Mouse (Mus musculus) kidney, postnatal 0 days (tissue): ENCODE measurements at regions not wholly inside any gene's neighbourhood (a gene's known extent, or its start where the extent isn't known, plus 50 kb on each side); places are given as distances from the start of the nearest gene placed in this dataset.

Experiments
- ATAC-seq: fragments of 200-750 bp; cut with Nextera tagmentation; replicated peaks from 2 replicates; pipeline ENCODE4 v1.8.0; 2017; ENCODE audit warnings: low read depth, moderate number of reproducible peaks, moderate TSS enrichment, moderate library complexity; ENCODE audit not compliant: low FRiP score
- DNase-seq: peaks from one replicate; pipeline ENCODE4 v3.0.0-alpha.2; 2016; ENCODE audit warnings: low spot score
- H3K27ac ChIP-seq: fragments of 300-500 bp; sonication (generic); 2 replicates; pipeline ENCODE4 v1.5.1; 2014; ENCODE audit warnings: mild to moderate bottlenecking
- H3K27me3 ChIP-seq: fragments of 300-500 bp; sonication (generic); 2 replicates; pipeline ENCODE4 v1.6.1; 2014; ENCODE audit warnings: low read length, mixed read lengths; ENCODE audit not compliant: insufficient read depth
- H3K36me3 ChIP-seq: fragments of 300-500 bp; sonication (generic); 2 replicates; pipeline ENCODE4 v1.6.1; 2014; ENCODE audit warnings: low read length, mixed read lengths; ENCODE audit not compliant: insufficient read depth
- H3K4me1 ChIP-seq: fragments of 300-500 bp; sonication (generic); replicated peaks from 2 replicates; pipeline ENCODE4 v1.6.1; 2014; ENCODE audit warnings: antibody characterized with exemption, low read length, mixed read lengths; ENCODE audit not compliant: insufficient read depth
- H3K4me2 ChIP-seq: fragments of 300-500 bp; sonication (generic); 2 replicates; pipeline ENCODE4 v1.6.1; 2014; ENCODE audit warnings: mild to moderate bottlenecking, low read length, moderate library complexity, mixed read lengths
- H3K4me3 ChIP-seq: fragments of 300-500 bp; sonication (generic); replicated peaks from 2 replicates; pipeline ENCODE4 v1.5.1; 2014; ENCODE audit warnings: low read depth, low read length
- H3K9ac ChIP-seq: fragments of 300-500 bp; sonication (generic); 2 replicates; pipeline ENCODE4 v1.6.1; 2014; ENCODE audit warnings: low read depth, low read length
- H3K9me3 ChIP-seq: fragments of 300-500 bp; sonication (generic); replicated peaks from 2 replicates; pipeline ENCODE4 v1.6.1; 2016; ENCODE audit warnings: low read length, inconsistent platforms, mixed read lengths
- CTCF ChIP-seq: IDR thresholded peaks from 2 replicates; pipeline ENCODE4 v1.5.1; 2016; ENCODE audit warnings: antibody characterized with exemption, low read depth, mild to moderate bottlenecking, moderate library complexity
- WGBS: fragments of 180-500 bp; shearing (Covaris S2); extraction: QIAGEN DNeasy Blood & Tissue Kit; methylation state at CpG from one replicate; pipeline ENCODE4 v1.1.7; 2014; 5-methylcytosine and 5-hydroxymethylcytosine counted together

- TF ChIP-seq CTCF, result no peak
- Histone ChIP-seq H3K27ac (no peak overlapping the region), H3K4me3 (no peak overlapping the region), H3K4me2 (no peak overlapping the region), H3K27me3 (no peaks in the 10 kb centered on the region), H3K9me3 (no peaks in the 10 kb centered on the region), H3K36me3 (no peaks in the 10 kb centered on the region), H3K9ac (no peak overlapping the region), H3K4me1 (no peaks in the 10 kb centered on the region)
- WGBS, result 32% methylated on average over 1 of the region's 1 CpGs
- no peak for DNase-seq
- ATAC-seq, result no peak
Observed at GRCm38 (mm10) chr16:12785828-12786227, 323.7 kb upstream of the Ercc4 start.

DNA sequence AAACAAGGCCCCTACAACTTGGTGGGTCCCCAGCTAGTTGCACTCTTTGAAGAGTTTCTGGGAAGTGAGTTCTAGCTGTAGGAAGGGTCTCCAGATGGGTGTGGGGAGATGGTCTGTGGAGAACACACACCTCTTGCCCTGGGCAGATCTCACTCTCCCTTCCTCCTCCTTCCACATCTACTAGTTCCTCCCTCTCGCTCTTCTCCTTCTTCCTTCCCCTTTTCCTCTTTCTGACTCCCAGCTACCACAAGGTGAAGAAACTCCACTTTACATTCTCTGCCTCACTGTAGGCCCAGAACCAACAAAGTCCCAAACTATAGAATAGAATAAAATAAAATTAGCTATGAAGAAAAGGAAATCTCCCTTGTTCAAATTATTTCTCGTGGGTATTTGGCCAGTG is 311.0 kb upstream of the Ercc4 start:
- TF ChIP-seq CTCF, result no peak
- H3K4me1 ChIP-seq, result no peaks in the 10 kb centered on the region
- H3K27ac ChIP-seq, result no peak overlapping the region
- H3K36me3 ChIP-seq, result no peaks in the 10 kb centered on the region
- no peak for ATAC-seq
- no peaks in the 10 kb centered on the region for H3K27me3 ChIP-seq
- no peaks in the 10 kb centered on the region for H3K9me3 ChIP-seq
- no peak overlapping the region for H3K4me2 ChIP-seq
- no peak overlapping the region for H3K4me3 ChIP-seq
- H3K9ac ChIP-seq, result no peak overlapping the region
- DNase-seq, result no peak
- 89% methylated on average over 2 of the region's 2 CpGs for WGBS

- no peaks in the 10 kb centered on the region for H3K36me3 ChIP-seq
- no peak overlapping the region for H3K4me2 ChIP-seq
- H3K9ac ChIP-seq, result no peak overlapping the region
- no peak overlapping the region for H3K4me3 ChIP-seq
- ATAC-seq, result no peak
- WGBS, result 62% methylated on average over 1 of the region's 1 CpGs
- no peak for TF ChIP-seq CTCF
- no peak for DNase-seq
- no peaks in the 10 kb centered on the region for H3K9me3 ChIP-seq
- H3K27ac ChIP-seq, result no peak overlapping the region
- no peaks in the 10 kb centered on the region for H3K4me1 ChIP-seq
- no peaks in the 10 kb centered on the region for H3K27me3 ChIP-seq
Observed at GRCm38 (mm10) chr16:12800181-12800580, 309.3 kb upstream of the Ercc4 start.

GRCm38 (mm10) chr16:12802651-12803050 is 306.8 kb upstream of the Ercc4 start:
- H3K4me2 ChIP-seq, result no peak overlapping the region
- no peaks in the 10 kb centered on the region for H3K36me3 ChIP-seq
- H3K27ac ChIP-seq, result no peak overlapping the region
- DNase-seq (no peak), ATAC-seq (no peak)
- 75% methylated on average over 1 of the region's 1 CpGs for WGBS
- H3K4me3 ChIP-seq, result no peak overlapping the region
- no peaks in the 10 kb centered on the region for H3K27me3 ChIP-seq
- H3K4me1 ChIP-seq, result no peaks in the 10 kb centered on the region
- TF ChIP-seq CTCF, result no peak
- no peaks in the 10 kb centered on the region for H3K9me3 ChIP-seq
- H3K9ac ChIP-seq, result no peak overlapping the region

DNA sequence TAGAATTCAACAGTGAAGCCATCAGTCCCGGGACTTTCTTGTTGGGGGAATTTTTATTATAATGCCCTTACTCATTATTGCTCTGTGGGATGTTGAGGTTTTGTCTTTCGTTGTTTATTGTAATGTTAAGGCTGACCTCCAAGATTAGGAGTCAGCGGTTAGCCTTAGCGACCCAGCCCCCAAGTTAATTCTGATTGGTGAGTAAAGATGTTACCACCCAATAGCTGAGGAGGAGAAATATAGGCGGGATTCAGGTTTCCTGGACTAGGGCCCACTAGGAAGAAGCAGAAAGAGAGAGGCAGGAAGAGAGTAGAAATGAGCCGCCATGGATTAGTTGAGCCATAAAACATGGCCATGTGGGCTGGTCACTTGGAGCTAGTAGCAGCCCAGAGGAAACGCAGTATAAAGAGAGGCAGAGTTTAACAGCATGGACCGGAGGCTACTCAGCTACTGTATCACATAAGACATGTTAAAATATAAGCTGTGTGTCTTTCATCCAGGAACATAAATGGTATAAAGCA is 302.1 kb upstream of the Ercc4 start:
- DNase-seq, result no peak
- Histone ChIP-seq H3K36me3 (no peaks in the 10 kb centered on the region), H3K9ac (no peak overlapping the region), H3K4me2 (no peak overlapping the region), H3K27ac (no peak overlapping the region), H3K4me3 (no peak overlapping the region), H3K4me1 (no peaks in the 10 kb centered on the region), H3K9me3 (no peaks in the 10 kb centered on the region), H3K27me3 (no peaks in the 10 kb centered on the region)
- no peak for ATAC-seq
- TF ChIP-seq CTCF, result no peak
- WGBS, result 48% methylated on average over 8 of the region's 8 CpGs

DNA sequence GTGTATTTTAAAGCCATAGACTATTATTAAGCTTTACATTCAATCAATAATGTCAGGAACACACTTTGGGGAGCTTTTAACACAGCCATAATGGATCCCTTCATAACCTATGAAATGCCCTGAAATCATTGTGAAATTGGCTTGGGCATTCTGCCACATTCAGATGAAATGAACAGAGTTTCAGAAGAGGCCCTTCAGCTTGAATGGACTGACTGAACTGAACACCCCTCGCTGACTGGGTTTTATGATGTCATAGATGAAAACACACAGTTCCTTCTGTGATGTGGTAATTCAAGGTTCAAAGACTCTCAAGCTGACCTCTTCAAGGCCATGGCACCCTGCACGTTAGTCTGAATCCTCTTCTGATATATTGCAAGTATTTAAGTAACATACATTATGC is 298.4 kb upstream of the Ercc4 start:
- Histone ChIP-seq H3K9ac (no peak overlapping the region), H3K36me3 (no peaks in the 10 kb centered on the region), H3K9me3 (no peaks in the 10 kb centered on the region), H3K27ac (no peak overlapping the region), H3K4me1 (no peaks in the 10 kb centered on the region), H3K4me2 (no peak overlapping the region), H3K27me3 (no peaks in the 10 kb centered on the region), H3K4me3 (no peak overlapping the region)
- DNase-seq (no peak), ATAC-seq (no peak)
- 31% methylated on average over 2 of the region's 2 CpGs for WGBS
- no peak for TF ChIP-seq CTCF

GRCm38 (mm10) chr16:12824646-12825045 is 284.8 kb upstream of the Ercc4 start:
- Histone ChIP-seq H3K9ac (no peak overlapping the region), H3K4me1 (no peaks in the 10 kb centered on the region), H3K27me3 (no peaks in the 10 kb centered on the region), H3K4me2 (no peak overlapping the region), H3K4me3 (no peak overlapping the region), H3K27ac (no peak overlapping the region), H3K9me3 (no peaks in the 10 kb centered on the region), H3K36me3 (no peaks in the 10 kb centered on the region)
- ATAC-seq (no peak), DNase-seq (no peak)
- 67% methylated on average over 6 of the region's 6 CpGs for WGBS
- no peak for TF ChIP-seq CTCF
